Mouse (Mus musculus): ENCODE data around the gene Zbp1.

DNA sequence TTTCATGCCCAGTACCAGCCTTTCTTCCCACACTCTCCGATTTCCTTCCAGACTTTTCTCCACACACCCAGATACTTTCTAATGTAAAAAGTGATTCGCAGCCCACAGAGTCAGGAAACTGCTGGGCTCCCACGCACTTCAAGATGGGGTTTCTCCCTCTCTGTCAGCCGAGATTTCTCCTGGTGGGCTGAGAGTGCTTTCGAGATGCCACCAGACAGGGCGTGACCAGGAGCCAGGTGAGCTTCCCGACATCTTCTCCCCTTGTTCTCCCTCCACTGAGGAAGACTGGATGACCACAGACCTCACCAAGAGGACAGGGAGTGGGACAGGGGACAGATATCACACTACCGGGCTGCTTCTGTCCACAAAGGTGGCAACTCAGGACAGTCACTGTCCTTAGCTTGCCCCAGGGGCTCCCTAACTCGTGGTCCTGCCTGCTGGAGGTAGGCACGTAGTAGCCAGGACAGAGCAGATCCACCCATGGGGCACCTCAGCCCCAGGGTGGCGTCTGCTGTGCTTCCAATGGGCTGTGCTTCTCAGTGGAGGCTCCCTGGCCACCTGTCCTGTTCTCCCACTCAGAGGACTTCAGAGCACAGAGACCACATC, 34.1 kb downstream of the Zbp1 start:
- TF ChIP-seq CTCF (IDR thresholded peaks at IDR 0.05), result no peak
- TF ChIP-seq EP300 (IDR thresholded peaks at IDR 0.05; ENCODE audit: insufficient read depth, low read depth, low read length), result no peak
